Mouse (Mus musculus) 416B (cell line): ENCODE results near the gene Fgf2.

Source experiments
- DNase-seq: peaks from one replicate; pipeline ENCODE4 v3.0.0; 2011; ENCODE audit warnings: low read depth

Gene Fgf2

GRCm38 (mm10) chr3:37418341-37418740 is 70.2 kb downstream of the Fgf2 start:
- no peak for DNase-seq

- no peak for DNase-seq
These were observed 70.9 kb downstream of the Fgf2 start for GRCm38 (mm10) chr3:37418961-37419457.

GRCm38 (mm10) chr3:37419458-37419991 is 71.4 kb downstream of the Fgf2 start, which contains the start of gene Spata5:
TSS of gene Spata5 (plus strand) at chr3:37419896.
- DNase-seq, result peak; percentile 100

GRCm38 (mm10) chr3:37420072-37420471 is 71.9 kb downstream of the Fgf2 start, which contains the start of gene Nudt6:
TSS of gene Nudt6 (minus strand) at chr3:37420211.
- DNase-seq, result peak; percentile 95

GRCm38 (mm10) chr3:37420641-37421040 is 72.5 kb downstream of the Fgf2 start:
- peak; percentile 46 for DNase-seq

- peak; percentile 40 for DNase-seq
These were observed 73.0 kb downstream of the Fgf2 start for GRCm38 (mm10) chr3:37421179-37421578.

- no peak for DNase-seq
These were observed 77.9 kb downstream of the Fgf2 start for GRCm38 (mm10) chr3:37426069-37426468.

GRCm38 (mm10) chr3:37430359-37430758 is 82.2 kb downstream of the Fgf2 start:
- peak; percentile 29 for DNase-seq

GRCm38 (mm10) chr3:37439770-37440169 is 91.6 kb downstream of the Fgf2 start:
- DNase-seq, result no peak

GRCm38 (mm10) chr3:37443409-37443808 is 95.3 kb downstream of the Fgf2 start:
- no peak for DNase-seq

GRCm38 (mm10) chr3:37455992-37456391 is 107.8 kb downstream of the Fgf2 start:
- DNase-seq, result peak; percentile 77
